18 mouse cellular contexts compared by ENCODE assay signal in the genomic region with DNA sequence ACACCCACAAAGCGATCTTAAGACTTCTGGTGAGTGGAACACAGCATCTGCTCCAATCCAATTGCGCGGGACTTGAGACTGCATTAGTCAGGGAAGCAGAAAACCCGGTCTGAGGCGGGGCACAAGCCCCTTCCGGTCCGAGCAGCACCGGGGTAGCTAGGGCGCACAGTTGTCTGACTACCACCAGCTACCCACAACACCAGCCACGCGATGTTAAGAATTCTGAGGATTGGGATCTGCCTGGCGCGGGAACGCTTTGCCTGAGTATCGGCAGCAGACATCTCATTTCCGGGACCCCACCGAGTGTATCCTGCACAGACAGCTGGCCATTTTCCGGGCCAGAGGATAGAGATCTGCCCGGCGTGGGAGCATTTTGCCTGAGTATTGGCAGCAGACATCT. TPM values are rescaled to one million over a fixed set of nuclear protein-coding genes. Genes with fewer than 3 reads are reported as not detected.
A peak's percentile ranks its signal among the peaks of the same experiment; 100 is the strongest.
DNase-seq lines count a peak whose midpoint lies in the region; ATAC-seq lines count a peak whose summit lies in the region.
"Not testable (repeated sequence)": the region's sequence is repeated elsewhere in the genome, so short reads cannot be mapped to it uniquely, and the experiment has no call there.
"Had no signal": no experiment of that assay in that cellular context is flagged by ENCODE, and none has a peak within 500 bp of the region (broad histone marks: within the 10 kb centered on the region; RNA-seq: fewer than 3 reads in every experiment).

No protein-coding gene starts in this region.

- H3K4me3 ChIP-seq in heart, embryonic 11.5 days (ENCODE audit: low read depth, low read length); heart, embryonic 14.5 days (ENCODE audit: control insufficient read depth in 1 of 2, insufficient read depth in 1 of 2, low read depth in 1 of 2, low read length in 2 of 2): not testable (repeated sequence)

- H3K4me2 ChIP-seq in heart, embryonic 11.5 days, result 0 out of 2 replicates have a peak overlapping the region, but pooled peaks have one; percentile 8
- peak overlapping the region; percentile 32 for H3K4me2 ChIP-seq in heart, embryonic 14.5 days (ENCODE audit: low read length)

- not testable (repeated sequence) for H3K4me1 ChIP-seq in heart, embryonic 11.5 days (ENCODE audit: control insufficient read depth, insufficient read depth, low read length); heart, embryonic 14.5 days (ENCODE audit: control insufficient read depth in 2 of 2, insufficient read depth in 2 of 2, low read length in 2 of 2)

- WGBS in heart, embryonic 11.5 days (ENCODE audit: insufficient replicate concordance), result 43% methylated on average over 20 of the region's 20 CpGs
- WGBS in heart, embryonic 14.5 days, result 37% methylated on average over 20 of the region's 20 CpGs

- H3K36me3 ChIP-seq in heart, embryonic 11.5 days (ENCODE audit: control insufficient read depth, insufficient read depth, low read length); heart, embryonic 14.5 days (ENCODE audit: control insufficient read depth, insufficient read depth, low read length): not testable (repeated sequence)

- not testable (repeated sequence) for H3K9ac ChIP-seq in heart, embryonic 11.5 days (ENCODE audit: low read depth, low read length); heart, embryonic 14.5 days (ENCODE audit: low read length)

- H3K27ac ChIP-seq in heart, embryonic 11.5 days (ENCODE audit: low read depth, low read length); heart, embryonic 14.5 days (replicated peaks in 1 of 2; ENCODE audit: control insufficient read depth in 1 of 2, insufficient read depth in 1 of 2, low read depth in 2 of 2, low read length in 2 of 2): not testable (repeated sequence)

- DNase-seq in ES-CJ7 (ENCODE audit: low read depth, low spot score) (peak; percentile 67), WW6 (ENCODE audit: low read depth, low spot score) (peak; percentile 24)
- DNase-seq in cerebellum, adult 11-12 months, result peak; percentile 18

- not testable (repeated sequence) for ATAC-seq in heart, embryonic 11.5 days (replicated peaks; ENCODE audit: insufficient number of reproducible peaks, low FRiP score, low TSS enrichment); heart, embryonic 14.5 days (ENCODE audit: insufficient number of reproducible peaks, insufficient read depth, low FRiP score, low read depth)

- H3K9me3 ChIP-seq in heart, embryonic 11.5 days (replicated peaks; ENCODE audit: control insufficient read depth, low read length); heart, embryonic 14.5 days (ENCODE audit: control insufficient read depth, low read length): not testable (repeated sequence)

- H3K27me3 ChIP-seq in heart, embryonic 11.5 days (ENCODE audit: control insufficient read depth, insufficient read depth, low read length); heart, embryonic 14.5 days (ENCODE audit: control insufficient read depth, insufficient read depth, low read length): not testable (repeated sequence)

RNA-seq across cellular contexts. Expression of a gene that starts 28.3 kb away (rescaled TPM):
- polyA plus RNA-seq in heart, embryonic 11.5 days (2014; fragmentation: Nextera tagmentation; extraction: Ambion mirVana), result not detected in 2 replicates
- polyA plus RNA-seq in heart, embryonic 14.5 days (2014; fragmentation: Nextera tagmentation; extraction: Ambion mirVana), result not detected in 2 replicates
- polyA plus RNA-seq: activated CD4-positive, CD25-positive, alpha-beta regulatory T cell, adult 4 months; C2C12; cerebellum, adult 2 months; embryonic facial prominence, embryonic 11.5 days; embryonic facial prominence, embryonic 14.5 days; forebrain, embryonic 10.5 days; forebrain, embryonic 13.5 days; forebrain, embryonic 16.5 days; heart, embryonic 10.5 days; hindbrain, embryonic 10.5 days; hindbrain, embryonic 13.5 days; hindbrain, embryonic 16.5 days; intestine, embryonic 15.5 days had no signal

RNA-seq across cellular contexts. Expression of a gene that starts 54.3 kb away (rescaled TPM):
- 20.1 and 21.2 TPM in 2 replicates for polyA plus RNA-seq in heart, embryonic 11.5 days (2014; fragmentation: Nextera tagmentation; extraction: Ambion mirVana)
- polyA plus RNA-seq in heart, embryonic 14.5 days (2014; fragmentation: Nextera tagmentation; extraction: Ambion mirVana), result 18.2 and 21.9 TPM in 2 replicates
- polyA plus RNA-seq: C2C12 had no signal
